Mouse (Mus musculus) limb, embryonic 12.5 days (tissue): ENCODE data around the gene Utrn. TPM values are rescaled to one million over a fixed set of nuclear protein-coding genes. Genes with fewer than 3 reads are reported as not detected.

Experiments
- ATAC-seq: fragments of 200-750 bp; cut with Nextera tagmentation; 2 replicates; pipeline ENCODE4 v1.8.0; 2017; ENCODE audit warnings: low read depth, moderate TSS enrichment; ENCODE audit not compliant: insufficient number of reproducible peaks, insufficient read depth, low FRiP score, low TSS enrichment
- H3K27ac ChIP-seq: fragments of 300-500 bp; sonication (generic); 2 replicates; pipeline ENCODE4 v1.5.1; 2016; ENCODE audit warnings: mild to moderate bottlenecking, moderate library complexity
- H3K27me3 ChIP-seq: fragments of 300-500 bp; sonication (generic); 2 replicates; pipeline ENCODE4 v1.6.1; 2016; ENCODE audit warnings: mild to moderate bottlenecking, moderate library complexity
- H3K36me3 ChIP-seq: fragments of 300-500 bp; sonication (generic); 2 replicates; pipeline ENCODE4 v1.6.1; 2016; ENCODE audit warnings: mild to moderate bottlenecking, moderate library complexity
- H3K4me1 ChIP-seq: fragments of 300-500 bp; sonication (generic); replicated peaks from 2 replicates; pipeline ENCODE4 v1.6.1; 2016
- H3K4me2 ChIP-seq: fragments of 300-500 bp; sonication (generic); 2 replicates; pipeline ENCODE4 v1.6.1; 2016; ENCODE audit warnings: mild to moderate bottlenecking, moderate library complexity
- H3K4me3 ChIP-seq: fragments of 300-500 bp; sonication (generic); replicated peaks from 2 replicates; pipeline ENCODE4 v1.5.1; 2016; ENCODE audit warnings: mild to moderate bottlenecking
- H3K9ac ChIP-seq: fragments of 300-500 bp; sonication (generic); replicated peaks from 2 replicates; pipeline ENCODE4 v1.6.1; 2016; ENCODE audit warnings: mild to moderate bottlenecking, moderate library complexity
- H3K9me3 ChIP-seq: fragments of 300-500 bp; sonication (generic); 2 replicates; pipeline ENCODE4 v1.6.1; 2016; ENCODE audit warnings: mild to moderate bottlenecking, moderate library complexity
- WGBS: fragments of 180-500 bp; shearing (Covaris S2); methylation state at CpG from one replicate; pipeline ENCODE4 v1.1.7; 2016; 5-methylcytosine and 5-hydroxymethylcytosine counted together
- polyA plus RNA-seq: library from polyadenylated mRNA; unstranded; fragments of >200 nt; fragmentation: Nextera tagmentation; extraction: Ambion mirVana; gene quantifications from 2 replicates; pipeline ENCODE4 v1.2.1, GENCODE M21; 2016

Utrn gene
- polyA plus RNA-seq, 1 experiment from 2014 or later, result 62.1 TPM

- Histone ChIP-seq H3K27me3 (no peaks in the 10 kb centered on the region), H3K9ac (no peak overlapping the region), H3K27ac (no peak overlapping the region), H3K4me2 (no peak overlapping the region), H3K36me3 (no peaks in the 10 kb centered on the region), H3K4me1 (peaks cover 49% of the 10 kb centered on the region), H3K4me3 (no peak overlapping the region), H3K9me3 (no peaks in the 10 kb centered on the region)
- 44% methylated on average over 2 of the region's 2 CpGs for WGBS
- ATAC-seq, result no peak
Observed at GRCm38 (mm10) chr10:12554090-12554718, 315.0 kb downstream of the Utrn start.

- Histone ChIP-seq H3K4me3 (no peak overlapping the region), H3K4me2 (no peak overlapping the region), H3K9ac (no peak overlapping the region), H3K4me1 (peaks cover 54% of the 10 kb centered on the region), H3K27me3 (no peaks in the 10 kb centered on the region), H3K9me3 (no peaks in the 10 kb centered on the region), H3K36me3 (no peaks in the 10 kb centered on the region), H3K27ac (peak overlapping the region; percentile 45)
- ATAC-seq, result peak; percentile 29; the same call in 1 of the 2 replicates
- WGBS, result 26% methylated on average over 5 of the region's 5 CpGs
Observed at GRCm38 (mm10) chr10:12552890-12553278, 316.3 kb downstream of the Utrn start.

GRCm38 (mm10) chr10:12552196-12552889, 316.8 kb downstream of the Utrn start:
- Histone ChIP-seq H3K9ac (no peak overlapping the region), H3K4me1 (peaks cover 57% of the 10 kb centered on the region), H3K9me3 (no peaks in the 10 kb centered on the region), H3K27ac (peak overlapping the region; percentile 41; the same call in 1 of the 2 replicates), H3K4me3 (no peak overlapping the region), H3K36me3 (no peaks in the 10 kb centered on the region), H3K27me3 (no peaks in the 10 kb centered on the region), H3K4me2 (0 out of 2 replicates have a peak overlapping the region, but pooled peaks have one; percentile 8)
- 10% methylated on average over 11 of the region's 11 CpGs for WGBS
- no peak for ATAC-seq

GRCm38 (mm10) chr10:12551735-12552134, 317.4 kb downstream of the Utrn start:
- Histone ChIP-seq H3K4me1 (peaks cover 63% of the 10 kb centered on the region), H3K27me3 (no peaks in the 10 kb centered on the region), H3K36me3 (no peaks in the 10 kb centered on the region), H3K9ac (no peak overlapping the region), H3K4me3 (no peak overlapping the region), H3K9me3 (no peaks in the 10 kb centered on the region), H3K27ac (no peak overlapping the region), H3K4me2 (no peak overlapping the region)
- no peak for ATAC-seq
- 33% methylated on average over 5 of the region's 5 CpGs for WGBS

- H3K36me3 ChIP-seq, result no peaks in the 10 kb centered on the region
- H3K27ac ChIP-seq, result 0 out of 2 replicates have a peak overlapping the region, but pooled peaks have one; percentile 35
- no peaks in the 10 kb centered on the region for H3K27me3 ChIP-seq
- H3K4me3 ChIP-seq, result no peak overlapping the region
- no peak overlapping the region for H3K9ac ChIP-seq
- no peak for ATAC-seq
- H3K4me1 ChIP-seq, result peaks cover 70% of the 10 kb centered on the region
- H3K4me2 ChIP-seq, result no peak overlapping the region
- H3K9me3 ChIP-seq, result no peaks in the 10 kb centered on the region
- WGBS, result 55% methylated on average over 1 of the region's 1 CpGs
Observed at GRCm38 (mm10) chr10:12549945-12550540, 319.1 kb downstream of the Utrn start.

- Histone ChIP-seq H3K4me3 (no peak overlapping the region), H3K4me2 (peak overlapping the region; percentile 68), H3K4me1 (peaks cover 66% of the 10 kb centered on the region), H3K27me3 (no peaks in the 10 kb centered on the region), H3K36me3 (no peaks in the 10 kb centered on the region), H3K9ac (no peak overlapping the region), H3K9me3 (no peaks in the 10 kb centered on the region), H3K27ac (no peak overlapping the region)
- ATAC-seq, result no peak
- 29% methylated on average over 5 of the region's 5 CpGs for WGBS
Observed at GRCm38 (mm10) chr10:12549261-12549660, 319.9 kb downstream of the Utrn start.

- Histone ChIP-seq H3K4me2 (peak overlapping the region; percentile 68), H3K4me1 (peaks cover 62% of the 10 kb centered on the region), H3K9ac (peak overlapping the region; percentile 47; the same call in 1 of the 2 replicates), H3K36me3 (no peaks in the 10 kb centered on the region), H3K9me3 (no peaks in the 10 kb centered on the region), H3K27me3 (no peaks in the 10 kb centered on the region), H3K4me3 (peak overlapping the region; percentile 36), H3K27ac (peak overlapping the region; percentile 74; the same call in 1 of the 2 replicates)
- peak; percentile 64 for ATAC-seq
- WGBS, result under 1% methylated on average over 13 of the region's 13 CpGs
Observed at GRCm38 (mm10) chr10:12548616-12549084, 320.5 kb downstream of the Utrn start.

GRCm38 (mm10) chr10:12547037-12547625, 322.0 kb downstream of the Utrn start:
- H3K27ac ChIP-seq, result peak overlapping the region; percentile 62; the same call in 1 of the 2 replicates
- H3K9me3 ChIP-seq, result no peaks in the 10 kb centered on the region
- peaks cover 48% of the 10 kb centered on the region for H3K4me1 ChIP-seq
- peak overlapping the region; percentile 68 for H3K4me2 ChIP-seq
- WGBS, result 19% methylated on average over 6 of the region's 6 CpGs
- H3K9ac ChIP-seq, result peak overlapping the region; percentile 55
- peak overlapping the region; percentile 31 for H3K4me3 ChIP-seq
- no peaks in the 10 kb centered on the region for H3K27me3 ChIP-seq
- ATAC-seq, result no peak
- H3K36me3 ChIP-seq, result no peaks in the 10 kb centered on the region

- H3K4me3 ChIP-seq, result no peak overlapping the region
- no peaks in the 10 kb centered on the region for H3K9me3 ChIP-seq
- peaks cover 34% of the 10 kb centered on the region for H3K4me1 ChIP-seq
- no peak for ATAC-seq
- no peak overlapping the region for H3K4me2 ChIP-seq
- no peaks in the 10 kb centered on the region for H3K36me3 ChIP-seq
- H3K9ac ChIP-seq, result no peak overlapping the region
- WGBS, result 60% methylated on average over 2 of the region's 2 CpGs
- no peak overlapping the region for H3K27ac ChIP-seq
- no peaks in the 10 kb centered on the region for H3K27me3 ChIP-seq
Observed at GRCm38 (mm10) chr10:12545440-12545839, 323.7 kb downstream of the Utrn start.

GRCm38 (mm10) chr10:12541757-12542156, 327.4 kb downstream of the Utrn start:
- 92% methylated on average over 1 of the region's 1 CpGs for WGBS

GRCm38 (mm10) chr10:12535272-12535671, 333.9 kb downstream of the Utrn start:
- H3K4me2 ChIP-seq, result no peak overlapping the region
- no peaks in the 10 kb centered on the region for H3K27me3 ChIP-seq
- no peak for ATAC-seq
- H3K4me3 ChIP-seq, result no peak overlapping the region
- WGBS, result 93% methylated on average over 1 of the region's 1 CpGs
- no peaks in the 10 kb centered on the region for H3K4me1 ChIP-seq
- H3K9ac ChIP-seq, result no peak overlapping the region
- no peaks in the 10 kb centered on the region for H3K9me3 ChIP-seq
- no peaks in the 10 kb centered on the region for H3K36me3 ChIP-seq
- H3K27ac ChIP-seq, result no peak overlapping the region

More at GRCm38 (mm10) chr10:12541757-12542156, 327.4 kb downstream of the Utrn start:
- H3K27me3 ChIP-seq, result no peaks in the 10 kb centered on the region
- H3K9ac ChIP-seq, result no peak overlapping the region
- no peak overlapping the region for H3K27ac ChIP-seq
- no peaks in the 10 kb centered on the region for H3K36me3 ChIP-seq
- peaks cover 8% of the 10 kb centered on the region for H3K4me1 ChIP-seq
- ATAC-seq, result no peak
- no peaks in the 10 kb centered on the region for H3K9me3 ChIP-seq
- no peak overlapping the region for H3K4me2 ChIP-seq
- H3K4me3 ChIP-seq, result no peak overlapping the region
